Mouse (Mus musculus) intestine, postnatal 0 days (tissue): ENCODE results near the gene Reck. TPM values are rescaled to one million over a fixed set of nuclear protein-coding genes. Genes with fewer than 3 reads are reported as not detected.

Source experiments
- ATAC-seq: fragments of 200-750 bp; cut with Nextera tagmentation; 2 replicates; pipeline ENCODE4 v1.8.0; 2017; ENCODE audit warnings: mild to moderate bottlenecking, moderate TSS enrichment, moderate library complexity
- H3K27ac ChIP-seq: fragments of 300-500 bp; sonication (generic); 2 replicates; pipeline ENCODE4 v1.5.1; 2014; ENCODE audit warnings: mild to moderate bottlenecking, low read depth, low read length, moderate library complexity
- H3K27me3 ChIP-seq: fragments of 300-500 bp; sonication (generic); replicated peaks from 2 replicates; pipeline ENCODE4 v1.6.1; 2014; ENCODE audit warnings: low read length, mixed read lengths; ENCODE audit not compliant: control insufficient read depth, insufficient read depth
- H3K36me3 ChIP-seq: fragments of 300-500 bp; sonication (generic); 2 replicates; pipeline ENCODE4 v1.6.1; 2014; ENCODE audit warnings: mild to moderate bottlenecking, moderate library complexity; ENCODE audit not compliant: control insufficient read depth, insufficient read depth
- H3K4me1 ChIP-seq: fragments of 300-500 bp; sonication (generic); replicated peaks from 2 replicates; pipeline ENCODE4 v1.6.1; 2014; ENCODE audit warnings: antibody characterized with exemption, low read length, mixed read lengths; ENCODE audit not compliant: control insufficient read depth, insufficient read depth
- H3K4me2 ChIP-seq: fragments of 300-500 bp; sonication (generic); replicated peaks from 2 replicates; pipeline ENCODE4 v1.6.1; 2014; ENCODE audit warnings: low read depth, mild to moderate bottlenecking, moderate library complexity
- H3K4me3 ChIP-seq: fragments of 300-500 bp; sonication (generic); 2 replicates; pipeline ENCODE4 v1.5.1; 2014; ENCODE audit warnings: low read depth, low read length
- H3K9ac ChIP-seq: fragments of 300-500 bp; sonication (generic); 2 replicates; pipeline ENCODE4 v1.6.1; 2014; ENCODE audit warnings: mild to moderate bottlenecking, low read depth, low read length
- H3K9me3 ChIP-seq: fragments of 300-500 bp; sonication (generic); 2 replicates; pipeline ENCODE4 v1.6.1; 2016; ENCODE audit warnings: mixed run types; ENCODE audit not compliant: control insufficient read depth
- CTCF ChIP-seq: sonication (generic); IDR thresholded peaks from 2 replicates; pipeline ENCODE4 v1.5.1; 2016; ENCODE audit warnings: low read depth, mild to moderate bottlenecking, control low read depth, antibody characterized with exemption, moderate library complexity
- WGBS: fragments of 180-500 bp; shearing (Covaris S2); extraction: QIAGEN DNeasy Blood & Tissue Kit; methylation state at CpG from one replicate; pipeline ENCODE4 v1.1.7; 2014; 5-methylcytosine and 5-hydroxymethylcytosine counted together
- polyA plus RNA-seq: library from polyadenylated mRNA; unstranded; fragments of >200 nt; fragmentation: Nextera tagmentation; extraction: Ambion mirVana; gene quantifications from 2 replicates; pipeline ENCODE4 v1.2.1, GENCODE M21; 2015

Gene Reck
- polyA plus RNA-seq, 1 experiment from 2014 or later = 5.7 TPM

GRCm38 (mm10) chr4:43840101-43840500, 35.2 kb upstream of the Reck start, which contains the start of gene Olfr157:
TSS of gene Olfr157 (minus strand) at chr4:43840201.
- H3K36me3 ChIP-seq = no peaks in the 10 kb centered on the region
- no peak within 1 kb of the TSS for H3K27ac ChIP-seq
- TF ChIP-seq CTCF = no peak
- H3K9me3 ChIP-seq = no peaks in the 10 kb centered on the region
- H3K27me3 ChIP-seq = no peaks in the 10 kb centered on the region
- H3K4me2 ChIP-seq = no peak within 1 kb of the TSS
- 44% methylated on average over 1 of the region's 1 CpGs for WGBS
- no peak within 1 kb of the TSS for H3K4me3 ChIP-seq
- ATAC-seq = no peak
- H3K9ac ChIP-seq = no peak within 1 kb of the TSS
- no peaks in the 10 kb centered on the region for H3K4me1 ChIP-seq

GRCm38 (mm10) chr4:43851265-43851664, 24.1 kb upstream of the Reck start, which contains the start of gene Olfr155:
TSS of gene Olfr155 (plus strand) at chr4:43851565.
- H3K27ac ChIP-seq = no peak within 1 kb of the TSS
- 86% methylated on average over 6 of the region's 6 CpGs for WGBS

DNA sequence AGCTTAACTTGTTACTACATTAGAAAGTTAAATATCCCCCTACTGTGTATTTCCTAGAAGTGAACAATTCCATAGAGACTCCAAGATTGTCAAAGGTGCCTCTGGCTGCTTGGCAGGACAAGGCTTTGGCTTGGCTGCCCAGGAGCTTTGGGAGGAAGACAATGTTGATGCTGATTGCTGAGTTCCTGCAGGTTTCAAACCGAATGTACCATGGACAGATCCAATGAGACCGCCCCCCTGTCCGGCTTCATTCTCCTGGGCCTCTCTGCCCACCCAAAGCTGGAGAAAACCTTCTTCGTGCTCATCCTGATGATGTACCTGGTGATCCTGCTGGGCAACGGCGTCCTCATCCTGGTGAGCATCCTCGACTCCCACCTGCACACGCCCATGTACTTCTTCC, 21.2 kb upstream of the Reck start:
- WGBS = 74% methylated on average over 8 of the region's 8 CpGs
- no peak for TF ChIP-seq CTCF

More at GRCm38 (mm10) chr4:43851265-43851664, 24.1 kb upstream of the Reck start, which contains the start of gene Olfr155:
- Histone ChIP-seq H3K4me1 (no peaks in the 10 kb centered on the region), H3K9me3 (no peaks in the 10 kb centered on the region), H3K9ac (no peak within 1 kb of the TSS), H3K4me3 (no peak within 1 kb of the TSS), H3K4me2 (no peak within 1 kb of the TSS), H3K27me3 (no peaks in the 10 kb centered on the region), H3K36me3 (no peaks in the 10 kb centered on the region)
- no peak for ATAC-seq
- TF ChIP-seq CTCF = no peak

DNA sequence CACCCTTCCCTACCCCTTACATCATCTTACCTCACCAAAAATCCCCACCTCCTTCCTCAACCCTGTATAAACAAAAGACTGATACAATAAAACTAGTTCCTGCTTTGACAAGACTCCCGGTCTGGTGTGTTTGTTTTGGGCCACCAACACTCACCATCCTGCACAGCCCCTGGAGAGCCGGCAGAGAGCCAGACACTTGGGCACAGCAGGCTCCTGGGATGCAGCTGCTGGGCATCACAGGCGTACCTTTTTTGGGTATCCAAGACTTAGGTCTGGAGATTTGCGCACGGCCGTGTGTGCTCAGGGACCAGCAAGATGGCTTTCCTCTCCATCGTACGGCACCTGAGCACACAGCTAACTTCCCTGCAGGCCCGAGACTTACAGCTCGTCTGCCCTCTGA, 15.4 kb upstream of the Reck start:
- Histone ChIP-seq H3K9me3 (no peaks in the 10 kb centered on the region), H3K36me3 (no peaks in the 10 kb centered on the region), H3K4me2 (no peak overlapping the region), H3K27ac (no peak overlapping the region), H3K27me3 (no peaks in the 10 kb centered on the region), H3K4me1 (no peaks in the 10 kb centered on the region), H3K9ac (no peak overlapping the region), H3K4me3 (no peak overlapping the region)
- WGBS = 62% methylated on average over 10 of the region's 10 CpGs
- no peak for ATAC-seq
- no peak for TF ChIP-seq CTCF

More for the DNA sequence above, 21.2 kb upstream of the Reck start:
- Histone ChIP-seq H3K4me3 (no peak overlapping the region), H3K36me3 (no peaks in the 10 kb centered on the region), H3K9me3 (no peaks in the 10 kb centered on the region), H3K27me3 (no peaks in the 10 kb centered on the region), H3K27ac (no peak overlapping the region), H3K9ac (no peak overlapping the region), H3K4me1 (no peaks in the 10 kb centered on the region), H3K4me2 (no peak overlapping the region)
- no peak for ATAC-seq

DNA sequence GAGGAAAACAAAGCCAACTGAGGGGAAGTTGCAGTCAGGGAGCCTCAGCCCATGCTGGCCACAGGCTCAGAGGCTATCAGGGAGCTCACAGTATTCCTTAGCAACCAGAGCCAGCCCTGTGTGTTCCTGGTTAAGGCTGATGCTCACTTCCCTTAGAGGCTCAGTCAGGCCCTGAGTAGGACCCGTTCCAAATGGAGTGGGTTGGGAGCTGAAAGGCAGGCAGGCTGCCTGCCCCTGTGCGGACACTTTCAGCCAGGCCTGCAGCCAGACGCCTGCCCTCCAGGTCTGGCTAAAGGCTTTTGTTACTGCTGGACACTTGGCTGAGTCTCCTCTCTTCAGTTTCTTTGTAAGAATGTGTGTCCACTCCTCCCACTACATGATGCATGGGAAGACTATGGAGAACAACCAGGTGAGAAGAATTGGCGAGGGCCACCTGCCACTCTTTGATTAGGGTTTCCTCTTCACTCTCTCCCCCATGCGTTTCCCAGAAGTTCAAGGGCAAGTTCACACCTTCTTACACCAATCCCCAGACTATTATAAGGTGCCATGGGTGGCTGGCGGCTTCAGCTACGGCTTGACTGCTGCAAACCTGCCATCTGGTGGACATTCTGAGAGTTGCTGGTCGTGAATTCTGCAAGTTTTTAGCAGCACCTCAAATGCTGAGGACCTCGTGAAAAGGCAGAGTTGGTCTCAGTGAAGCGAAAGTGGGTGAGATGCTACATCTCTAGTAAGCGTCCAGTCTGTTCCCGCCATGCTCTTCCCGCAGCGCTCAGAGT, 14.4 kb upstream of the Reck start:
- Histone ChIP-seq H3K4me2 (no peak overlapping the region), H3K27ac (no peak overlapping the region), H3K4me3 (no peak overlapping the region), H3K9me3 (no peaks in the 10 kb centered on the region), H3K36me3 (no peaks in the 10 kb centered on the region), H3K27me3 (no peaks in the 10 kb centered on the region), H3K4me1 (no peaks in the 10 kb centered on the region), H3K9ac (no peak overlapping the region)
- 19% methylated on average over 14 of the region's 14 CpGs for WGBS
- TF ChIP-seq CTCF = peak; percentile 94
- no peak for ATAC-seq

DNA sequence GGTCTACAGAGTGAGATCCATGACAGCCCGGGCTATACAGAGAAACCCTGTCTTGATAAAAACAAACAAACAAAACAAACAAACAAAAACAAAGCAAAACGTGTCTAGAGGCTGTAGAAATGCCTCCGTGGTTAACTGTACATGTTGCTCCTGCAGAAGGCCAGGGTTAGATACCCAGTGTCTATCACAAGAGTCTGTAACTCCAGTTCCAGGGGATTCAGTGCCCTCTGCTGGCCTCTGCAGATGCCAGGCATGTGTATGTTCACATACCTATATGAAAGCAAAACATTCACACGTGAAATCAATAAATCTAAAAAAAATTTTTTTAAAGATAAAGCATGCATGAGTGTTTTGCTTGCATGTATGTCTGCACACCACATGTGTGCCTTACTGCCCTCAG, 12.0 kb upstream of the Reck start:
- no peaks in the 10 kb centered on the region for H3K9me3 ChIP-seq
- H3K27ac ChIP-seq = no peak overlapping the region
- TF ChIP-seq CTCF = peak; percentile 23; the same call in 1 of the 2 replicates
- no peaks in the 10 kb centered on the region for H3K27me3 ChIP-seq
- H3K36me3 ChIP-seq = no peaks in the 10 kb centered on the region
- 61% methylated on average over 4 of the region's 4 CpGs for WGBS
- H3K9ac ChIP-seq = no peak overlapping the region
- no peak for ATAC-seq
- H3K4me2 ChIP-seq = no peak overlapping the region
- H3K4me3 ChIP-seq = no peak overlapping the region
- H3K4me1 ChIP-seq = no peaks in the 10 kb centered on the region
